Mouse (Mus musculus) liver, embryonic 14.5 days (tissue): ENCODE results near the gene Cntn2. TPM values are rescaled to one million over a fixed set of nuclear protein-coding genes. Genes with fewer than 3 reads are reported as not detected.

ENCODE experiments used
- ATAC-seq: fragments of 200-750 bp; cut with Nextera tagmentation; 2 replicates; pipeline ENCODE4 v1.8.0; 2017; ENCODE audit warnings: moderate number of reproducible peaks, mild to moderate bottlenecking, moderate library complexity; ENCODE audit not compliant: insufficient read depth
- DNase-seq, 3 experiments: peaks; one replicate each; pipeline ENCODE4 v3.0.0-alpha.2; 2012 to 2013; ENCODE audit warnings: low read depth in 3 of 3, low spot score in 3 of 3
- H3K27ac ChIP-seq: fragments of 300-500 bp; sonication (generic); 2 replicates; pipeline ENCODE4 v1.5.1; 2014; ENCODE audit warnings: moderate library complexity, mild to moderate bottlenecking, control low read depth, inconsistent platforms
- H3K27me3 ChIP-seq: fragments of 300-500 bp; sonication (generic); 2 replicates; pipeline ENCODE4 v1.6.1; 2014; ENCODE audit warnings: mild to moderate bottlenecking, low read length, moderate library complexity; ENCODE audit not compliant: control insufficient read depth, insufficient read depth
- H3K36me3 ChIP-seq: fragments of 300-500 bp; sonication (generic); replicated peaks from 2 replicates; pipeline ENCODE4 v1.6.1; 2014; ENCODE audit warnings: low read depth; ENCODE audit not compliant: control insufficient read depth, insufficient read depth
- H3K4me1 ChIP-seq, 2 experiments: fragments of 200-500 bp in 1 of 2; fragments of 300-500 bp in 1 of 2; sonication (generic) in 1 of 2; replicated peaks; 2 replicates each; pipeline ENCODE4 v1.6.1; 2012 to 2014; ENCODE audit warnings: antibody characterized with exemption in 1 of 2, inconsistent platforms in 1 of 2, low read length in 1 of 2; ENCODE audit not compliant: control insufficient read depth in 2 of 2, insufficient read depth in 2 of 2
- H3K4me2 ChIP-seq: fragments of 300-500 bp; sonication (generic); 2 replicates; pipeline ENCODE4 v1.6.1; 2014; ENCODE audit warnings: low read depth, mild to moderate bottlenecking, control low read depth, moderate library complexity
- H3K4me3 ChIP-seq, 2 experiments: fragments of 200-500 bp in 1 of 2; fragments of 300-500 bp in 1 of 2; sonication (generic) in 1 of 2; 2 replicates each; pipeline ENCODE4 v1.5.1; 2012 to 2014; ENCODE audit warnings: low read depth in 2 of 2, low read length in 2 of 2, mild to moderate bottlenecking in 2 of 2, control low read depth in 1 of 2, inconsistent platforms in 1 of 2, moderate library complexity in 1 of 2; ENCODE audit not compliant: insufficient read depth in 1 of 2
- H3K9ac ChIP-seq: fragments of 300-500 bp; sonication (generic); replicated peaks from 2 replicates; pipeline ENCODE4 v1.6.1; 2014; ENCODE audit warnings: mild to moderate bottlenecking, control low read depth, moderate library complexity
- H3K9me3 ChIP-seq: fragments of 300-500 bp; sonication (generic); 2 replicates; pipeline ENCODE4 v1.6.1; 2016; ENCODE audit warnings: low read length, mixed read lengths; ENCODE audit not compliant: control insufficient read depth
- CTCF ChIP-seq: IDR thresholded peaks from 2 replicates; pipeline ENCODE4 v1.5.1; 2016; ENCODE audit warnings: antibody characterized with exemption, low read depth, control low read depth
- EP300 ChIP-seq: IDR thresholded peaks from 2 replicates; pipeline ENCODE4 v1.6.1; 2016; ENCODE audit warnings: antibody characterized with exemption, low read depth
- WGBS: fragments of 180-500 bp; shearing (Covaris S2); extraction: QIAGEN DNeasy Blood & Tissue Kit; methylation state at CpG from one replicate; pipeline ENCODE4 v1.1.7; 2014; ENCODE audit not compliant: insufficient replicate concordance; 5-methylcytosine and 5-hydroxymethylcytosine counted together
- polyA plus RNA-seq, 2 experiments: library from polyadenylated mRNA; depleted of rRNA in 1 of 2; stranded (reverse) in 1 of 2; unstranded in 1 of 2; fragments of >200 nt; fragmentation: Nextera tagmentation in 1 of 2; extraction: Ambion mirVana in 1 of 2; gene quantifications; 2 replicates each; pipeline versions ENCODE4 v1.2.1 to v1.2.3; 2012 to 2014

Cntn2 gene
- polyA plus RNA-seq, 2 experiments, result 0.02 to 0.05 TPM

- no peak for ATAC-seq
- WGBS, result 39% methylated on average over 7 of the region's 7 CpGs
- no peaks in the 10 kb centered on the region for H3K36me3 ChIP-seq
- H3K27me3 ChIP-seq, result no peaks in the 10 kb centered on the region
- no peak for TF ChIP-seq EP300
- TF ChIP-seq CTCF, result no peak
- H3K4me1 ChIP-seq, result no peaks in the 10 kb centered on the region
- DNase-seq, result no peak
- no peak overlapping the region for H3K4me2 ChIP-seq
- no peak overlapping the region for H3K27ac ChIP-seq
- no peak overlapping the region for H3K4me3 ChIP-seq
- H3K9me3 ChIP-seq, result no peaks in the 10 kb centered on the region
- H3K9ac ChIP-seq, result no peak overlapping the region
Measured at GRCm38 (mm10) chr1:132565766-132566165, 22.7 kb upstream of the Cntn2 start.

GRCm38 (mm10) chr1:132564946-132565345 lies 21.9 kb upstream of the Cntn2 start:
- Histone ChIP-seq H3K9me3 (no peaks in the 10 kb centered on the region), H3K4me3 (no peak overlapping the region), H3K27me3 (no peaks in the 10 kb centered on the region), H3K4me2 (no peak overlapping the region), H3K27ac (no peak overlapping the region), H3K36me3 (no peaks in the 10 kb centered on the region), H3K4me1 (no peaks in the 10 kb centered on the region), H3K9ac (no peak overlapping the region)
- TF ChIP-seq CTCF, result no peak
- no peak for TF ChIP-seq EP300
- DNase-seq, result no peak
- no peak for ATAC-seq
- 22% methylated on average over 6 of the region's 6 CpGs for WGBS

- Histone ChIP-seq H3K9me3 (no peaks in the 10 kb centered on the region), H3K4me2 (no peak overlapping the region), H3K27ac (no peak overlapping the region), H3K36me3 (no peaks in the 10 kb centered on the region), H3K9ac (no peak overlapping the region), H3K4me3 (no peak overlapping the region), H3K27me3 (no peaks in the 10 kb centered on the region), H3K4me1 (peaks cover 0 to 2% of the 10 kb centered on the region in 2 experiments; a peak in 2 of 4 replicates)
- ATAC-seq, result no peak
- DNase-seq, result no peak
- TF ChIP-seq CTCF, result no peak
- TF ChIP-seq EP300, result no peak
- 26% methylated on average over 10 of the region's 10 CpGs for WGBS
Measured at GRCm38 (mm10) chr1:132562337-132562795, 19.3 kb upstream of the Cntn2 start.

GRCm38 (mm10) chr1:132560907-132561700 lies 18.0 kb upstream of the Cntn2 start:
- H3K27me3 ChIP-seq, result no peaks in the 10 kb centered on the region
- no peak overlapping the region for H3K4me2 ChIP-seq
- ATAC-seq (no peak), DNase-seq (no peak)
- H3K4me1 ChIP-seq, result peaks cover 0 to 2% of the 10 kb centered on the region in 2 experiments; a peak in 2 of 4 replicates
- H3K36me3 ChIP-seq, result no peaks in the 10 kb centered on the region
- H3K9ac ChIP-seq, result no peak overlapping the region
- no peaks in the 10 kb centered on the region for H3K9me3 ChIP-seq
- H3K4me3 ChIP-seq, result no peak overlapping the region
- TF ChIP-seq CTCF, result no peak
- no peak for TF ChIP-seq EP300
- WGBS, result 61% methylated on average over 8 of the region's 8 CpGs
- H3K27ac ChIP-seq, result no peak overlapping the region

GRCm38 (mm10) chr1:132559045-132559444 lies 16.0 kb upstream of the Cntn2 start:
- Histone ChIP-seq H3K4me3 (no peak overlapping the region), H3K4me1 (peaks cover 0 to 2% of the 10 kb centered on the region in 2 experiments; a peak in 2 of 4 replicates), H3K27me3 (no peaks in the 10 kb centered on the region), H3K9ac (no peak overlapping the region), H3K27ac (no peak overlapping the region), H3K4me2 (no peak overlapping the region), H3K9me3 (no peaks in the 10 kb centered on the region), H3K36me3 (no peaks in the 10 kb centered on the region)
- 22% methylated on average over 6 of the region's 6 CpGs for WGBS
- DNase-seq (no peak), ATAC-seq (no peak)
- TF ChIP-seq CTCF (no peak), EP300 (no peak)
